Mouse (Mus musculus) midbrain, embryonic 10.5 days (tissue): Measurements from ENCODE around the gene Stx8. TPM values are rescaled to one million over a fixed set of nuclear protein-coding genes. Genes with fewer than 3 reads are reported as not detected.

Source experiments
- DNase-seq: peaks from one replicate; pipeline ENCODE4 v3.0.0-alpha.2; 2017; ENCODE audit warnings: low spot score
- H3K27ac ChIP-seq: fragments of 300-500 bp; sonication (generic); replicated peaks from 2 replicates; pipeline ENCODE4 v1.5.1; 2016; ENCODE audit warnings: mild to moderate bottlenecking
- H3K27me3 ChIP-seq: fragments of 300-500 bp; sonication (generic); 2 replicates; pipeline ENCODE4 v1.6.1; 2016; ENCODE audit warnings: low read depth, mild to moderate bottlenecking; ENCODE audit not compliant: poor library complexity, severe bottlenecking
- H3K36me3 ChIP-seq: fragments of 300-500 bp; sonication (generic); 2 replicates; pipeline ENCODE4 v1.6.1; 2016; ENCODE audit warnings: mild to moderate bottlenecking, moderate library complexity
- H3K4me1 ChIP-seq: fragments of 300-500 bp; sonication (generic); 2 replicates; pipeline ENCODE4 v1.6.1; 2016
- H3K4me3 ChIP-seq: fragments of 300-500 bp; sonication (generic); 2 replicates; pipeline ENCODE4 v1.5.1; 2016; ENCODE audit warnings: mild to moderate bottlenecking, moderate library complexity
- H3K9me3 ChIP-seq: fragments of 300-500 bp; sonication (generic); replicated peaks from 2 replicates; pipeline ENCODE4 v1.6.1; 2016; ENCODE audit warnings: mild to moderate bottlenecking
- WGBS: fragments of 180-500 bp; shearing (Covaris S2); methylation state at CpG from one replicate; pipeline ENCODE4 v1.1.7; 2016; 5-methylcytosine and 5-hydroxymethylcytosine counted together
- polyA plus RNA-seq: library from polyadenylated mRNA; unstranded; fragments of >200 nt; fragmentation: Nextera tagmentation; extraction: Ambion mirVana; gene quantifications from 2 replicates; pipeline ENCODE4 v1.2.1, GENCODE M21; 2016

Gene Stx8
- polyA plus RNA-seq, 1 experiment from 2014 or later = 47.0 TPM

DNA sequence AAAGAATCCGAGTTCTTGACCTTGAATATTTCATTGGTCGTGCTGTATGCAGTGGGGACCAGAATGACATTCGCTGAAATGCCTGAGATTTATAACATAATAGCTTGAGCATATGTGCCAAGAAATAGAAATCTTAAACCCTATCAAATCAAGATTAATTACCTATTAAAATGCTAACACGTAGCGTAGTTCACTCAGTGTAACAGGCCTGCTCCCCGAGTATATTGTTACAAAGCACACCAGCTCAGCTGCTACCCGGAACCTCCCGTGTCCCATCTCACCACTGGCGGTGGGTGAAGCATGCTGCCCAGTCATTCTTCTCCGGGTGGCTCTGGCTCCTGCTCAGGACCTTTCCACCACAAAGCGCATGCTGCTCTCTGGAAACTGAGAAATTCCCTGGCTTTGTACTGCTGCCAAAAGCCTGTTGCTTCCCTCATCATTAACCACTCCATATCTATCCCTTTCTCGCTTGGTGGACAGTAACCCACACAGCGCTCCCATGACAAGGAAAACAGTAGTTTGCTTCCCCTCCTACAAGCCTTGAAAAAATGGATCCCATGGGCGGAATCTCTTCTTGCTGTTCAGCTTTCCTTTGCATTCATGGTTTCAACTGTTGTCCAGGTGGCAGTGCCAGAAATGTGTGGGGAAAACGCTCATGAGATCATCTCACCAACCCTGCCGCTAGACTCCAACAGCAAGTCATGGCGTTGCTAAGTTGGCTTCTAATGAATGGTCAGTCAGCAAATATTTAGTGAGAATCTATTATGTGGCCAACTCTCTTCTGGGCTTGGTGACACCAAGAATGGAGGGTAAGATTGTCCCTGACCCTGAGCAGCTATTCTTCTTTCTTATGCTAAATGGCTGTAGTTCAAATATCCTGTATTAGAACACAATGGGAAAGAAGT lies 83.5 kb downstream of the Stx8 start:
- 88% methylated on average over 17 of the region's 17 CpGs for WGBS

DNA sequence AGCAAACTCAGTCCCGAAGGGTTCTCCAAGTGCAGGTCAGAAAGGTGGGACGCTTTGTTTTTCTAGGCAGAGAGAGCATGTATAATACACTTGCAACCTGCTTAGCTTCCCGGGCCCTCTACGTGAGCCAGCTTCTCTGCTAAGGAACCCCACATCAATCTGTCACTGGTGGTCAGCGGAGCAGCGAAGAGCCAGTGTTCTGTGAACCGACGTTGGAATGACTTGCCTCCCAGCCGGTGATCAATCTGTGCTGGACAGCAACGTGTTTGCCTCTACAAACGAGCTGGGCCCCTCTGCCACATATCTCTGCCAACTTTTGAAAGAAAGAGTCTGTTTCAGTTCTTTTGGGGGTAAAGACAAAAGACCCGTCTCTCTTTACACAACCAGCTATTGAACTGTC lies 84.7 kb downstream of the Stx8 start:
- Histone ChIP-seq H3K27ac (peak overlapping the region; percentile 69), H3K4me3 (no peak overlapping the region), H3K27me3 (peaks cover 5% of the 10 kb centered on the region; the same call in 1 of the 2 replicates), H3K9me3 (no peaks in the 10 kb centered on the region), H3K4me1 (peaks cover 28% of the 10 kb centered on the region), H3K36me3 (no peaks in the 10 kb centered on the region)
- 61% methylated on average over 12 of the region's 12 CpGs for WGBS
- no peak for DNase-seq

More for the DNA sequence above, 83.5 kb downstream of the Stx8 start:
- Histone ChIP-seq H3K9me3 (no peaks in the 10 kb centered on the region), H3K27ac (peak overlapping the region; percentile 73; the same call in 1 of the 2 replicates), H3K4me1 (peaks cover 38% of the 10 kb centered on the region), H3K4me3 (peak overlapping the region; percentile 27; the same call in 1 of the 2 replicates), H3K27me3 (peaks cover 5% of the 10 kb centered on the region; the same call in 1 of the 2 replicates), H3K36me3 (no peaks in the 10 kb centered on the region)
- no peak for DNase-seq

DNA sequence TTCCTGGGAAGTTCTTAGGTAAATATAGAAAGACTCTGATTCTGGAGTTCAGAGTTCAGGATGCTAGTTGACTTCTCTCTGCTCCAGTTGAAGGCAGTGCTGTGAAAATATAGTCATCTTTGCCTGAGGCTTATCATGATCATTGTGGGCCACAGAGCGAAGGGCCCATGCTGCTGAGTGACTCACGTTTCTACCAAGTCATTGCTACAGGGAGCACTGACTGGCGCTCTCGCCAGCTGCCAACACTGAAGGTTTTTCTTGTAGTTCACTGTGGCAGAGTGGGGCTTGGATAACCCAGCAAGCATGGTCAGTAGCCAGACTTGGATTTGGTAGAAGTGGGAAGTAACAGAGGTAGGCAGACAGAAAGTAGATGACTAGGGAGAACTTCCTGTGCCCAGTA lies 85.3 kb downstream of the Stx8 start:
- Histone ChIP-seq H3K27me3 (peaks cover under 1% of the 10 kb centered on the region; the same call in 1 of the 2 replicates), H3K4me3 (no peak overlapping the region), H3K27ac (peak overlapping the region; percentile 10; the same call in 1 of the 2 replicates), H3K4me1 (peaks cover 24% of the 10 kb centered on the region), H3K9me3 (no peaks in the 10 kb centered on the region), H3K36me3 (no peaks in the 10 kb centered on the region)
- 95% methylated on average over 4 of the region's 4 CpGs for WGBS
- DNase-seq = no peak

DNA sequence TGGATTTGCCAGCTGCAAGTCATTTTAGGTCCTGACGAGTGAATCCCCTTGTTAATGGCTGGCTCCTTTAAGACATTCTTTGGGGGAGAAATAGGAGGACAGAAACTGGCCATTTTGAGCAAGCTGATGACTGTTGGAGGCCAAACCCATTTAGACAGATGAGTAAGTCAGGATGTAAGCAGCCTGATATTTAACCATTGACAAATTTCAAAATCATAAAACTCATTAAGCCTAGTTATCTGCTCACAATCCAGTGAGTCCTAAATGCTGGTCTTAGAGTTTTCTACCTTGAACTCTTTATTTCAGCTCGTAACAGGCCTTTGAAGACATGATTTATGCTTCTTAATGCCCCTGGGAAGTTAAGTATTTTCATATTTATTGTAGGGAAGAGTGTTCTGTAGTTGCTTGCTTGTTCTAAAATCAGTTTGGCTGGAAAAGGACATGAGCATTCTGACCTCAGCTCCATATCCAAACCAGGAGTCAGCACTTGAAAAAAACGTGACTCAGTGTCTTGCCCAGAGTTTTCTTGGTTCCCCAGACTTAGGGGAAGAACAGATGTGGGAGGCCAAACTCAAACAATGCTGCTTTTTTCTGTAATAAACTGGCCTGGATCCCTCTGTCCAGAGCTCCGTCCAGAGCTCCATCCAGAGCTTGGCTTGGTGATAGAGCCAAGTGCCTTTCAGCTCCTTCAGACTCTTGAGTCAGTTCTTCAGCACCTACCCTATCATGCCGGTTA lies 92.6 kb downstream of the Stx8 start:
- Histone ChIP-seq H3K4me1 (peaks cover 9% of the 10 kb centered on the region), H3K27ac (0 out of 2 replicates have a peak overlapping the region, but pooled peaks have one; percentile 33), H3K27me3 (no peaks in the 10 kb centered on the region), H3K9me3 (no peaks in the 10 kb centered on the region), H3K4me3 (no peak overlapping the region), H3K36me3 (no peaks in the 10 kb centered on the region)
- DNase-seq = no peak
- WGBS = 82% methylated on average over 5 of the region's 5 CpGs

DNA sequence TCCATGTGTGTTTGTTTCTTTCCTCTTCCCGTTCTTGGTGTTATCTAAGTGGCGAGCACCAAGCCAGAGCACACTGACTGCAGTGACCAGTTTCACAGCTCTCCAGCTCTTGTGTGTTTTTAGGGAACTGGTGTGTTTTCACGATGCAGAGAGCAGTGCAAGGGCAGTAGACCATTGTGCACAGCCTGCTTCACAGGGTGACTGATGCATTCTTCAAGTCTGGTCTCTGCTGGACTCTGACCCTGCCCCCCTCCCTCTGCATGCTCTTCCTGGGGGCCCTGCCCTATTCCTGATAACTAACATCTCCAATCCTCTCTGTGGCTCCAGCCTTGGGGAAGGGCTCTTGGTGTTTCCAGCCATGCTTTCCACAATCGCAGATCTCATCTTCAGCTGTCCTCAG lies 94.7 kb downstream of the Stx8 start:
- H3K4me1 ChIP-seq = peaks cover 9% of the 10 kb centered on the region
- H3K27me3 ChIP-seq = no peaks in the 10 kb centered on the region
- 62% methylated on average over 4 of the region's 4 CpGs for WGBS
- peak overlapping the region; percentile 23; the same call in 1 of the 2 replicates for H3K27ac ChIP-seq
- no peaks in the 10 kb centered on the region for H3K36me3 ChIP-seq
- no peaks in the 10 kb centered on the region for H3K9me3 ChIP-seq
- no peak for DNase-seq
- H3K4me3 ChIP-seq = no peak overlapping the region

DNA sequence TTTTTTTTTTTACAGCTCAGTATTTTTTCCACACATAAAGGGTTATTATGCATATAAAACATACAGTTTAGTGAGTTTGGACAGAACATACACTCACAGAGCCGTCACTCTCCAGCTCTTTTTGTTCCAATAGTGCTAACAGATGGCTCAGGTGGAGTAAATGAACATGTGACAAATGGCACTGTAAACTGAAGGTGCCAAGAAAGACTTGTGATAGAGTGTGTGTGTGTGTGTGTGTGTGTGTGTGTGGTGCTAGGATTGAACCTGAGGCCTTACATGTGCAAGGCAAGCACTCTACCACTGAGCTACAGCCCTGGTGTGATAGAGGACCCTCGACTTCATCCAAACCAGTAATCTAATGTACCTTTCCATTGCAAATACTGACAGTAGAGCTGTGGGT lies 96.1 kb downstream of the Stx8 start:
- H3K9me3 ChIP-seq = no peaks in the 10 kb centered on the region
- H3K27me3 ChIP-seq = no peaks in the 10 kb centered on the region
- no peaks in the 10 kb centered on the region for H3K36me3 ChIP-seq
- 94% methylated on average over 2 of the region's 2 CpGs for WGBS
- H3K4me1 ChIP-seq = peaks cover 9% of the 10 kb centered on the region
- no peak overlapping the region for H3K4me3 ChIP-seq
- no peak overlapping the region for H3K27ac ChIP-seq
- DNase-seq = no peak

DNA sequence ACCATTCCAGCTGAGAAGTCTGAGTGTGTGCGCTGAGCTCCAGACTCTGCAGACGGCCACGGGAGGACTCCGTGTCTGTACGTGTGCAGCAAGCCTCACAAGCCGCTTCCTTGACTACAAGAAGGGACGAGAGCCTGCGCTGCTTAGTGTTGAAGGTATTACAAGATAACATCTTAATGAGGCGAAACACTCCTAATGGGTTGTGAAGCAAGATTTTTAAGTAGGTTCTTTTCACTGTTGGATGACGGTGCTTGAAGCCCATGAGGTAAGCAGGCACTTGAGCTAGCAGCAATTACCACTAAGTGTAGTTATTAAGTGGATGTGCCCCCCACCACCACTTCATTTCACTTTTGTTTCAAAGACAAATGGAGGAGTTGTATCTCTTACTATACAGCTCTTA lies 101.8 kb downstream of the Stx8 start:
- H3K27me3 ChIP-seq = no peaks in the 10 kb centered on the region
- WGBS = 95% methylated on average over 10 of the region's 10 CpGs
- no peak for DNase-seq
- H3K27ac ChIP-seq = no peak overlapping the region
- no peaks in the 10 kb centered on the region for H3K9me3 ChIP-seq
- H3K4me3 ChIP-seq = no peak overlapping the region
- H3K36me3 ChIP-seq = no peaks in the 10 kb centered on the region
- peaks cover 14% of the 10 kb centered on the region for H3K4me1 ChIP-seq

DNA sequence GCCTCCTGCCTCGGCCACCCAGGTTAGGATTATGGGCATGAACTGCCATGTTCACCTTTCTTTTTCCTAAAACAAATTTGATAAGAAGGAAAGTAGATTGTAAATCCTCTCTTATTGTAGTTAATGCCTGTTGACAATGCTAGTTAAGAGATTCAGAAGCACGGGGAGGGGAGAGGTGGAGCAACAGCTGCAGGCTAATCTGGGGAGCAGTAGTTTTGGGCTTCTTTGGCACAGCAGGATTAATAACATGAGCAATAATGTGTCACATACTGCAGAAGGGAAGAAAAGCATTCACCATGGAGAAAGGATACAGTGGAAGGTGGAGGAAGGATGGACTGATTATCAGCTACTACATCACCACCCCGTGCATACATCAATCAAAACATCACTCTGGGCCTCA lies 104.1 kb downstream of the Stx8 start:
- H3K36me3 ChIP-seq = no peaks in the 10 kb centered on the region
- H3K4me1 ChIP-seq = peaks cover 19% of the 10 kb centered on the region
- no peaks in the 10 kb centered on the region for H3K9me3 ChIP-seq
- no peak overlapping the region for H3K4me3 ChIP-seq
- H3K27me3 ChIP-seq = no peaks in the 10 kb centered on the region
- no peak for DNase-seq
- no peak overlapping the region for H3K27ac ChIP-seq
- 74% methylated on average over 3 of the region's 3 CpGs for WGBS

DNA sequence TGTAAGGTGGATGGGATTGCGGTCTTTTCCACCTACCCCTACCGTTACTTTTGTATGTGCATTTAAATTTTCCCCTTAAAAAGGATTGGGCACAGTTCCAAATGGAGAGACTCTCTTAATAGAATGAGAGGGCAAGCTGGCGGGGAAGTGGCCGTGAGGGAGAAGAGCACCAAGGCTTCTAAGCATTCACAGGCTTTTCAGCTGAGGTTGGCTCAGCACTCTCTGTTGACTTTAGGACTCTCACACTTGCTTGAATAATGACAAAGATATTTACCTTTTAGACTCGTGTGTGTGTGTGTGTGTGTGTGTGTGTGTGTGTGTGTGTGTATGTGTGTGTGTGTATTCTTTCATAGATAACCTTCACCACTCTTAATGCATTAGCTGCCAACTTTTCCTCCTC lies 105.8 kb downstream of the Stx8 start:
- Histone ChIP-seq H3K4me1 (peaks cover 19% of the 10 kb centered on the region), H3K36me3 (no peaks in the 10 kb centered on the region), H3K27ac (no peak overlapping the region), H3K4me3 (no peak overlapping the region), H3K27me3 (no peaks in the 10 kb centered on the region), H3K9me3 (no peaks in the 10 kb centered on the region)
- DNase-seq = no peak
- 77% methylated on average over 5 of the region's 5 CpGs for WGBS

DNA sequence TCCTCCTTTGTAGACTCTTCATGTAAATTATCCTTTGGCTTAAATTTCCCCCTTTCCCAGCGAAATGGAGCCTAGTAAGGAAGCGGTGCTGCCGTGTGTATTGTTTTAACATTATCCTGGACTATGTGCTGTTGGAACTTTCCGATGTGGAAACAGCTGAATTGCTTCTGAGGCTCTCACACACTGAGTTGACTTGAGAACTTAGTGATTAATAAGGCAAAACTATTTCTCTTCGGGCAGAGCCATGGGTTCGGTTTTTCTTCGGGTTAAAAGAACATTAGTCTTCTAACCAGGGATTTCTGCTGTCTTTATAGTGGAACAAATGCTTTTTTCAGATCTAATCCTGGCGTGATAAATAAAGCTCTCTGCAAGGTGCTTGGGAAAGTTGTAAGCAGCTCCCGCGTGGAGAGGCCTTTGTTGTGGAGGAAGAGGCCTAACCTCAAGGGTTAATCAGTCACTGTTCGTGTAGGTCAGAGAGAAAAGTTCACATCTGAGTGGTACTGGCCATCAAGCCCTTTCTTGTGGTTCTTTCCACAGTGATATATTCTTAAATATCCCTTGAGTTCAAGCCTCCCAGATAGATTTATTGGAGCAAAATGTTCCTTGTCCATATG lies 106.7 kb downstream of the Stx8 start:
- peaks cover 19% of the 10 kb centered on the region for H3K4me1 ChIP-seq
- no peaks in the 10 kb centered on the region for H3K27me3 ChIP-seq
- DNase-seq = no peak
- 0 out of 2 replicates have a peak overlapping the region, but pooled peaks have one; percentile 42 for H3K27ac ChIP-seq
- 48% methylated on average over 11 of the region's 11 CpGs for WGBS
- no peaks in the 10 kb centered on the region for H3K36me3 ChIP-seq
- H3K9me3 ChIP-seq = no peaks in the 10 kb centered on the region
- H3K4me3 ChIP-seq = no peak overlapping the region

DNA sequence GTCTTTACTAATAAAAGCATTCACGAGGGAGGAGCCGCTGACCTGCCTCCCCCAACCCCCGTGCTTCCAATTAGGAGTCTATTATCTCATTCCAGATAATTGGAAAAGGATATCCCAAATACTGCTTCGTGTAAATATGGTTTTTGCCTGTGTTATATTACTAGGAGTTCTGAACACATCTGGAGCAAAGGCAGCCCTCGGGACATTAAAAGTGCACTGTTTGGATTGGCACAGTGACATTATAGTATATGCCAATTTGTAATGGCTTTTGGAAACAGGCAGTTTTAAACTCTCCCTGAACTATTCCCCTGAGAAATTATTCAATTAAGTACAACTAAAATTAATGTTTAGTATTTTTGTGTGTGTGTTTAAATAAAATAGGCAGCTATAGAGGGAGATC lies 108.7 kb downstream of the Stx8 start:
- Histone ChIP-seq H3K9me3 (no peaks in the 10 kb centered on the region), H3K4me3 (no peak overlapping the region), H3K4me1 (peaks cover 19% of the 10 kb centered on the region), H3K27me3 (no peaks in the 10 kb centered on the region), H3K36me3 (no peaks in the 10 kb centered on the region), H3K27ac (no peak overlapping the region)
- no peak for DNase-seq
- WGBS = 79% methylated on average over 5 of the region's 5 CpGs

DNA sequence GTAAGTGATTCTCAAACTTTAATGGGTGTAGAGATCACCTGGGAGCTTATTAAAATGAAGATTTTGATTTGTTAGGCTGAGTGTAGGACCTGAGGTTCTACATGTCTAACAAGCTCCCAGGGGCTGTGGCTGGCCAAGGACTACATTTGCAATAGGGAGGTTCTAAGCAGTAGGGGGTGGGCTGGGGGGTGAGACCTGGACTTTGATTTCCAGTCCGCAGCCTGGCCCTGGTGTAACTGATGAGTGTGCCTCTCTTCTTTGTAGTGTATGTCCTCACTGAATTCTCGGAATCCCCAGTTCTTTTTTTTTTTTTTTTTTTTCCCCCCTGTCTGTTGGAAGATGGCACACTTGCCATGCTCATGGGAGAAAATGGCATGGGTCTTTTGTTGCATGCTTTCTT lies 109.3 kb downstream of the Stx8 start:
- WGBS = 73% methylated on average over 2 of the region's 2 CpGs
- Histone ChIP-seq H3K27me3 (no peaks in the 10 kb centered on the region), H3K36me3 (no peaks in the 10 kb centered on the region), H3K4me1 (peaks cover 19% of the 10 kb centered on the region), H3K27ac (no peak overlapping the region), H3K4me3 (no peak overlapping the region), H3K9me3 (no peaks in the 10 kb centered on the region)
- DNase-seq = no peak
